In the genomic region with DNA sequence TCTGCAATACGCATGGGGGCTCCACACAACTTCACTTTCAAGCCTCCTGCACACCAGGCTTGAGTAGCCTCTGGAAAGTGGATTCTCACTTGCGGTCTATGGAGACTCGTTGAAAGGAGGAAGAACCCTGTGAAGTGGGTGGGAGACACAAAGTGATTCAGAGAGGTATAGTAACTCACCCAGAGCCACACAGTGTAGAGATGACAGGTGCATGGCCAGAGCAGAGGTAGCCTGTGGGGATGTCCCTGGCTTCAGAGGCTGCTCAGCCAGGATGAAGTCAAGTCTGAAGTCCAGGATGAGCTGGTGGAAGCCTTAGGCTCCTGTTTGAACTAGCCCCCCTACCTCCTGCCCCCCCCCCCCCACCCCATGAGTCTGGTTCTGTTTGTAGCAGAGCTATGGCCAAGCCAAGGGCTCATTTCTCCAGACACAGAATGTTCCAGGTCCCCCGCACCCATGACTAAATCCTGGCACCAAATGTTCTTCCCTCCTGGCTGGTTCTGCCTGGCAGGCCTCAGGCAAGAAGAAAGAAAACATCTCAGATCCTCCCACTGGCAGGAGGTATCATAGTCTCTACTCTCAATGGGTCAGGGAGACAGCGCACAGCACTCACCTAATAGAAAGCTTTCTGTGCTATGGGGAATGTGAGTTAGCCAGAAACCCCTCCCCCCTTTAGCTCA, we compare ENCODE assay signal across 13 mouse cellular contexts. TPM values are rescaled to one million over a fixed set of nuclear protein-coding genes. Genes with fewer than 3 reads are reported as not detected.
DNase-seq lines count a peak whose midpoint lies in the region; ATAC-seq lines count a peak whose summit lies in the region.
"Had no signal": no experiment of that assay in that cellular context is flagged by ENCODE, and none has a peak within 500 bp of the region (broad histone marks: within the 10 kb centered on the region; RNA-seq: fewer than 3 reads in every experiment).

No protein-coding gene starts in this region.

- H3K9me3 ChIP-seq in forebrain, embryonic 13.5 days (replicated peaks), result no peaks in the 10 kb centered on the region
- H3K9me3 ChIP-seq in forebrain, embryonic 16.5 days (ENCODE audit: control insufficient read depth, low read length), result no peaks in the 10 kb centered on the region
- H3K9me3 ChIP-seq: limb, embryonic 15.5 days had no signal

- H3K4me3 ChIP-seq in forebrain, embryonic 13.5 days, result no peak overlapping the region
- no peak overlapping the region for H3K4me3 ChIP-seq in forebrain, embryonic 16.5 days (replicated peaks; ENCODE audit: low read length)
- H3K4me3 ChIP-seq: limb, embryonic 15.5 days had no signal

- no peak overlapping the region for H3K4me2 ChIP-seq in forebrain, embryonic 13.5 days
- no peak overlapping the region for H3K4me2 ChIP-seq in forebrain, embryonic 16.5 days (ENCODE audit: low read length)
- H3K4me2 ChIP-seq: limb, embryonic 15.5 days had no signal

- peak; percentile 52; the same call in 1 of the 2 replicates for ATAC-seq in forebrain, embryonic 13.5 days
- ATAC-seq in forebrain, embryonic 16.5 days, result no peak

- DNase-seq in retina, embryonic 14.5 days (ENCODE audit: low spot score), result peak; percentile 35
- no peak for DNase-seq in retina, postnatal 1 day
- DNase-seq in left cerebral cortex, adult 18-20 months (ENCODE audit: low spot score in 2 of 2), result peak; percentile 80 to 86
- DNase-seq in right cerebral cortex, postnatal 25 days, result peak; percentile 75
- no peak for DNase-seq in embryo, embryonic 9.5 days (ENCODE audit: extremely low spot score)
- no peak for DNase-seq in urinary bladder, adult 2 months (ENCODE audit: low spot score)
- DNase-seq: adrenal gland, adult 8-10 months; heart, postnatal 4 days; kidney, postnatal 14 days had no signal

- WGBS in forebrain, embryonic 13.5 days, result 49% methylated on average over 5 of the region's 5 CpGs
- WGBS in forebrain, embryonic 16.5 days, result 44% methylated on average over 5 of the region's 5 CpGs

- H3K27me3 ChIP-seq in forebrain, embryonic 13.5 days, result peaks cover 16% of the 10 kb centered on the region
- H3K27me3 ChIP-seq in forebrain, embryonic 16.5 days (replicated peaks; ENCODE audit: control insufficient read depth, insufficient read depth, low read length), result no peaks in the 10 kb centered on the region

- H3K9ac ChIP-seq in forebrain, embryonic 13.5 days, result no peak overlapping the region
- H3K9ac ChIP-seq in forebrain, embryonic 16.5 days (replicated peaks; ENCODE audit: low read depth, low read length), result no peak overlapping the region
- H3K9ac ChIP-seq: limb, embryonic 15.5 days had no signal

- no peaks in the 10 kb centered on the region for H3K36me3 ChIP-seq in forebrain, embryonic 13.5 days (ENCODE audit: poor library complexity, severe bottlenecking)
- H3K36me3 ChIP-seq in forebrain, embryonic 16.5 days (ENCODE audit: control insufficient read depth, insufficient read depth), result no peaks in the 10 kb centered on the region
- H3K36me3 ChIP-seq: limb, embryonic 15.5 days had no signal

- no peak overlapping the region for H3K27ac ChIP-seq in forebrain, embryonic 13.5 days
- no peak overlapping the region for H3K27ac ChIP-seq in forebrain, embryonic 16.5 days (ENCODE audit: low read length)
- H3K27ac ChIP-seq: limb, embryonic 15.5 days had no signal

- H3K4me1 ChIP-seq in forebrain, embryonic 13.5 days, result peaks cover 28% of the 10 kb centered on the region
- peaks cover 23% of the 10 kb centered on the region for H3K4me1 ChIP-seq in forebrain, embryonic 16.5 days (replicated peaks; ENCODE audit: control insufficient read depth, insufficient read depth, low read length)
- H3K4me1 ChIP-seq: limb, embryonic 15.5 days had no signal

RNA-seq across cellular contexts. Expression of a gene that starts 54.2 kb away (rescaled TPM):
- 1.0 TPM in 2 replicates for polyA plus RNA-seq in forebrain, embryonic 13.5 days (2015; fragmentation: Nextera tagmentation; extraction: Ambion mirVana)
- polyA plus RNA-seq in forebrain, embryonic 16.5 days (2015; fragmentation: Nextera tagmentation; extraction: Ambion mirVana), result 4.3 and 4.7 TPM in 2 replicates
- total RNA-seq in left cerebral cortex, adult 18-20 months (2021), result 100 to 1,000 TPM; 118 to 126 TPM
- 3.6 and 4.6 TPM in 2 replicates for polyA plus RNA-seq in urinary bladder, adult 2 months (2012; rRNA removed)
- total RNA-seq: granulocyte monocyte progenitor cell, adult 5-6 weeks had no signal

RNA-seq across cellular contexts. Expression of a gene that starts 54.3 kb away (rescaled TPM):
- polyA plus RNA-seq in forebrain, embryonic 13.5 days (2015; fragmentation: Nextera tagmentation; extraction: Ambion mirVana), result 62.4 and 71.9 TPM in 2 replicates
- polyA plus RNA-seq in forebrain, embryonic 16.5 days (2015; fragmentation: Nextera tagmentation; extraction: Ambion mirVana), result 60.3 and 67.1 TPM in 2 replicates
- 100 to 1,000 TPM; 137 to 157 TPM for total RNA-seq in left cerebral cortex, adult 18-20 months (2021)
- 18.3 and 19.0 TPM in 2 replicates for polyA plus RNA-seq in urinary bladder, adult 2 months (2012; rRNA removed)

Comparison
In these comparisons a context has a peak if more than half of its experiments do, and no peak if none do; other contexts are left out.
1. DNase-seq: peak in retina, embryonic 14.5 days (single experiment), left cerebral cortex, adult 18-20 months (2 of 2) and right cerebral cortex, postnatal 25 days (single experiment); none in retina, postnatal 1 day (single experiment), embryo, embryonic 9.5 days (single experiment) and urinary bladder, adult 2 months (single experiment).